Mouse (Mus musculus) liver, embryonic 12.5 days (tissue): ENCODE results near the gene 4931414P19Rik. TPM values are rescaled to one million over a fixed set of nuclear protein-coding genes. Genes with fewer than 3 reads are reported as not detected.

ENCODE experiments used
- ATAC-seq: fragments of 200-750 bp; cut with Nextera tagmentation; 2 replicates; pipeline ENCODE4 v1.8.0; 2017; ENCODE audit warnings: moderate number of reproducible peaks, mild to moderate bottlenecking, moderate library complexity
- H3K27ac ChIP-seq: fragments of 300-500 bp; sonication (generic); 2 replicates; pipeline ENCODE4 v1.5.1; 2016; ENCODE audit warnings: mild to moderate bottlenecking
- H3K27me3 ChIP-seq: fragments of 300-500 bp; sonication (generic); replicated peaks from 2 replicates; pipeline ENCODE4 v1.6.1; 2016; ENCODE audit warnings: mild to moderate bottlenecking, moderate library complexity
- H3K36me3 ChIP-seq: fragments of 300-500 bp; sonication (generic); 2 replicates; pipeline ENCODE4 v1.6.1; 2016; ENCODE audit warnings: mild to moderate bottlenecking, moderate library complexity
- H3K4me1 ChIP-seq: fragments of 300-500 bp; sonication (generic); 2 replicates; pipeline ENCODE4 v1.6.1; 2016
- H3K4me2 ChIP-seq: fragments of 300-500 bp; sonication (generic); 2 replicates; pipeline ENCODE4 v1.6.1; 2016; ENCODE audit warnings: mild to moderate bottlenecking, moderate library complexity
- H3K4me3 ChIP-seq: fragments of 300-500 bp; sonication (generic); 2 replicates; pipeline ENCODE4 v1.5.1; 2016; ENCODE audit warnings: mild to moderate bottlenecking, moderate library complexity
- H3K9ac ChIP-seq: fragments of 300-500 bp; sonication (generic); 2 replicates; pipeline ENCODE4 v1.6.1; 2016; ENCODE audit warnings: mild to moderate bottlenecking, moderate library complexity
- H3K9me3 ChIP-seq: fragments of 300-500 bp; sonication (generic); replicated peaks from 2 replicates; pipeline ENCODE4 v1.6.1; 2016; ENCODE audit warnings: mild to moderate bottlenecking, moderate library complexity
- WGBS: fragments of 180-500 bp; shearing (Covaris S2); methylation state at CpG from one replicate; pipeline ENCODE4 v1.1.7; 2016; ENCODE audit not compliant: insufficient replicate concordance; 5-methylcytosine and 5-hydroxymethylcytosine counted together
- polyA plus RNA-seq: library from polyadenylated mRNA; unstranded; fragments of >200 nt; fragmentation: Nextera tagmentation; extraction: Ambion mirVana; gene quantifications from 2 replicates; pipeline ENCODE4 v1.2.1, GENCODE M21; 2016

The 4931414P19Rik gene
- polyA plus RNA-seq, result 3.7 and 4.1 TPM in 2 replicates

- Histone ChIP-seq H3K4me2 (peak within 1 kb of the TSS; percentile 89), H3K36me3 (0 out of 2 replicates have a peak, but pooled peaks cover 4% of the 10 kb centered on the region)
Observed at GRCm38 (mm10) chr14:54605752-54606321, at the start of gene 4931414P19Rik. Gene 4931414P19Rik (minus strand): TSS chr14:54605993.

GRCm38 (mm10) chr14:54653496-54653895, 47.7 kb upstream of the 4931414P19Rik start:
- peak; percentile 92 for ATAC-seq

More at GRCm38 (mm10) chr14:54605752-54606321, at the start of gene 4931414P19Rik:
- Histone ChIP-seq H3K27me3 (no peaks in the 10 kb centered on the region), H3K27ac (peak within 1 kb of the TSS; percentile 87), H3K4me3 (peak within 1 kb of the TSS; percentile 71), H3K9me3 (no peaks in the 10 kb centered on the region), H3K4me1 (peaks cover 38% of the 10 kb centered on the region), H3K9ac (peak within 1 kb of the TSS; percentile 85)
- WGBS, result under 1% methylated on average over 38 of the region's 39 CpGs
- peak; percentile 60 for ATAC-seq

GRCm38 (mm10) chr14:54652787-54653186, 47.0 kb upstream of the 4931414P19Rik start:
- no peaks in the 10 kb centered on the region for H3K9me3 ChIP-seq
- H3K27ac ChIP-seq, result peak overlapping the region; percentile 85
- H3K4me2 ChIP-seq, result peak overlapping the region; percentile 91
- peak overlapping the region; percentile 83 for H3K9ac ChIP-seq
- H3K4me1 ChIP-seq, result peaks cover 59% of the 10 kb centered on the region
- H3K36me3 ChIP-seq, result peaks cover 82% of the 10 kb centered on the region
- ATAC-seq, result no peak
- no peaks in the 10 kb centered on the region for H3K27me3 ChIP-seq
- 3% methylated on average over 7 of the region's 7 CpGs for WGBS
- peak overlapping the region; percentile 75 for H3K4me3 ChIP-seq

More at GRCm38 (mm10) chr14:54653496-54653895, 47.7 kb upstream of the 4931414P19Rik start:
- Histone ChIP-seq H3K36me3 (peaks cover 82% of the 10 kb centered on the region), H3K27me3 (no peaks in the 10 kb centered on the region), H3K4me3 (peak overlapping the region; percentile 75), H3K27ac (peak overlapping the region; percentile 85), H3K4me1 (peaks cover 51% of the 10 kb centered on the region), H3K9ac (peak overlapping the region; percentile 83), H3K9me3 (no peaks in the 10 kb centered on the region), H3K4me2 (peak overlapping the region; percentile 91)
- under 1% methylated on average over 12 of the region's 12 CpGs for WGBS

GRCm38 (mm10) chr14:54651556-54651955, 45.8 kb upstream of the 4931414P19Rik start:
- no peak for ATAC-seq
- Histone ChIP-seq H3K36me3 (peaks cover 82% of the 10 kb centered on the region), H3K9me3 (no peaks in the 10 kb centered on the region), H3K4me1 (peaks cover 60% of the 10 kb centered on the region), H3K4me2 (peak overlapping the region; percentile 91; the same call in 1 of the 2 replicates), H3K27ac (peak overlapping the region; percentile 54; the same call in 1 of the 2 replicates), H3K27me3 (no peaks in the 10 kb centered on the region), H3K4me3 (no peak overlapping the region), H3K9ac (no peak overlapping the region)
- WGBS, result 68% methylated on average over 4 of the region's 4 CpGs

GRCm38 (mm10) chr14:54650621-54651454, 45.0 kb upstream of the 4931414P19Rik start:
- H3K27ac ChIP-seq, result 0 out of 2 replicates have a peak overlapping the region, but pooled peaks have one; percentile 54
- H3K27me3 ChIP-seq, result no peaks in the 10 kb centered on the region
- H3K9me3 ChIP-seq, result no peaks in the 10 kb centered on the region
- H3K4me3 ChIP-seq, result no peak overlapping the region
- peaks cover 60% of the 10 kb centered on the region for H3K4me1 ChIP-seq
- H3K36me3 ChIP-seq, result peaks cover 82% of the 10 kb centered on the region
- H3K9ac ChIP-seq, result no peak overlapping the region
- 0 out of 2 replicates have a peak overlapping the region, but pooled peaks have one; percentile 91 for H3K4me2 ChIP-seq
- 57% methylated on average over 23 of the region's 23 CpGs for WGBS
- ATAC-seq, result peak; percentile 46

GRCm38 (mm10) chr14:54647900-54648299, 42.1 kb upstream of the 4931414P19Rik start:
- peaks cover 47% of the 10 kb centered on the region for H3K4me1 ChIP-seq
- no peak overlapping the region for H3K9ac ChIP-seq
- H3K9me3 ChIP-seq, result no peaks in the 10 kb centered on the region
- peaks cover 94% of the 10 kb centered on the region for H3K36me3 ChIP-seq
- H3K27me3 ChIP-seq, result no peaks in the 10 kb centered on the region
- H3K4me2 ChIP-seq, result no peak overlapping the region
- no peak for ATAC-seq
- 59% methylated on average over 4 of the region's 4 CpGs for WGBS
- no peak overlapping the region for H3K4me3 ChIP-seq
- H3K27ac ChIP-seq, result no peak overlapping the region

GRCm38 (mm10) chr14:54646898-54647636, 41.3 kb upstream of the 4931414P19Rik start:
- WGBS, result 91% methylated on average over 8 of the region's 8 CpGs
- H3K9me3 ChIP-seq, result no peaks in the 10 kb centered on the region
- ATAC-seq, result no peak
- H3K4me2 ChIP-seq, result no peak overlapping the region
- H3K4me3 ChIP-seq, result no peak overlapping the region
- no peak overlapping the region for H3K27ac ChIP-seq
- H3K9ac ChIP-seq, result no peak overlapping the region
- peaks cover 99% of the 10 kb centered on the region for H3K36me3 ChIP-seq
- no peaks in the 10 kb centered on the region for H3K27me3 ChIP-seq
- peaks cover 39% of the 10 kb centered on the region for H3K4me1 ChIP-seq

GRCm38 (mm10) chr14:54646455-54646854, 40.7 kb upstream of the 4931414P19Rik start:
- Histone ChIP-seq H3K27me3 (no peaks in the 10 kb centered on the region), H3K27ac (no peak overlapping the region), H3K36me3 (peaks cover 94% of the 10 kb centered on the region), H3K9ac (no peak overlapping the region), H3K9me3 (no peaks in the 10 kb centered on the region), H3K4me1 (peaks cover 34% of the 10 kb centered on the region), H3K4me2 (no peak overlapping the region), H3K4me3 (no peak overlapping the region)
- WGBS, result 93% methylated on average over 17 of the region's 17 CpGs
- ATAC-seq, result no peak

- ATAC-seq, result no peak
- Histone ChIP-seq H3K9ac (no peak overlapping the region), H3K4me1 (peaks cover 34% of the 10 kb centered on the region), H3K9me3 (no peaks in the 10 kb centered on the region), H3K4me3 (no peak overlapping the region), H3K27me3 (peaks cover 18% of the 10 kb centered on the region), H3K36me3 (peaks cover 73% of the 10 kb centered on the region), H3K27ac (no peak overlapping the region), H3K4me2 (no peak overlapping the region)
- 94% methylated on average over 9 of the region's 9 CpGs for WGBS
Observed at GRCm38 (mm10) chr14:54644294-54644693, 38.5 kb upstream of the 4931414P19Rik start.

- Histone ChIP-seq H3K36me3 (peaks cover 61% of the 10 kb centered on the region), H3K4me2 (no peak overlapping the region), H3K4me1 (peaks cover 23% of the 10 kb centered on the region), H3K27me3 (peaks cover 25% of the 10 kb centered on the region), H3K27ac (no peak overlapping the region), H3K4me3 (no peak overlapping the region), H3K9me3 (no peaks in the 10 kb centered on the region), H3K9ac (no peak overlapping the region)
- 89% methylated on average over 2 of the region's 2 CpGs for WGBS
- no peak for ATAC-seq
Observed at GRCm38 (mm10) chr14:54643011-54643410, 37.2 kb upstream of the 4931414P19Rik start.

GRCm38 (mm10) chr14:54642224-54642944, 36.6 kb upstream of the 4931414P19Rik start:
- no peak overlapping the region for H3K9ac ChIP-seq
- H3K36me3 ChIP-seq, result peaks cover 56% of the 10 kb centered on the region
- peaks cover 20% of the 10 kb centered on the region for H3K4me1 ChIP-seq
- peaks cover 25% of the 10 kb centered on the region for H3K27me3 ChIP-seq
- 87% methylated on average over 25 of the region's 25 CpGs for WGBS
- ATAC-seq, result no peak
- no peaks in the 10 kb centered on the region for H3K9me3 ChIP-seq
- H3K27ac ChIP-seq, result no peak overlapping the region
- H3K4me2 ChIP-seq, result peak overlapping the region; percentile 100; the same call in 1 of the 2 replicates
- no peak overlapping the region for H3K4me3 ChIP-seq
